Mouse (Mus musculus) MEL (cell line): ENCODE measurements around the gene Gja5. TPM values are rescaled to one million over a fixed set of nuclear protein-coding genes. Genes with fewer than 3 reads are reported as not detected.

Experiments used
- DNase-seq: peaks from one replicate; pipeline ENCODE4 v3.0.0; 2011; ENCODE audit warnings: low read depth, low spot score
- H3K27ac ChIP-seq: 2 replicates; pipeline ENCODE4 v1.5.1; 2012; ENCODE audit warnings: low read depth, mild to moderate bottlenecking, control low read depth, low read length, moderate library complexity; ENCODE audit not compliant: control insufficient read depth
- H3K27me3 ChIP-seq, 2 experiments: fragments of 150-350 bp in 1 of 2; sonication (generic) in 1 of 2; 2 replicates each; pipeline ENCODE4 v1.6.1; 2012; ENCODE audit warnings: low read length in 2 of 2, mild to moderate bottlenecking in 2 of 2, improper control_type of control experiment in 1 of 2, moderate library complexity in 1 of 2; ENCODE audit not compliant: insufficient read depth in 2 of 2, control insufficient read depth in 1 of 2
- H3K36me3 ChIP-seq, 2 experiments: 2 replicates each; pipeline ENCODE4 v1.6.1; 2012 to 2014; ENCODE audit warnings: low read length in 2 of 2, improper control_type of control experiment in 1 of 2, inconsistent platforms in 1 of 2, mild to moderate bottlenecking in 1 of 2; ENCODE audit not compliant: insufficient read depth in 2 of 2, control insufficient read depth in 1 of 2
- H3K4me1 ChIP-seq, 2 experiments: fragments of 150-350 bp in 1 of 2; sonication (generic) in 1 of 2; 2 replicates each; pipeline ENCODE4 v1.6.1; 2012; ENCODE audit warnings: low read length in 2 of 2, improper control_type of control experiment in 1 of 2, mild to moderate bottlenecking in 1 of 2; ENCODE audit not compliant: insufficient read depth in 2 of 2, control insufficient read depth in 1 of 2
- H3K4me3 ChIP-seq, 2 experiments: fragments of 150-350 bp in 1 of 2; sonication (generic) in 1 of 2; 2 replicates each; pipeline ENCODE4 v1.5.1; 2012; ENCODE audit warnings: low read depth in 2 of 2, low read length in 2 of 2, mild to moderate bottlenecking in 2 of 2, moderate library complexity in 2 of 2, control low read depth in 1 of 2, improper control_type of control experiment in 1 of 2; ENCODE audit not compliant: control insufficient read depth in 1 of 2, insufficient read depth in 1 of 2
- H3K79me2 ChIP-seq: 2 replicates; pipeline ENCODE4 v1.6.1; 2012; ENCODE audit warnings: mild to moderate bottlenecking, low read length, moderate library complexity; ENCODE audit not compliant: control insufficient read depth, poor library complexity, insufficient read depth
- H3K9ac ChIP-seq: 2 replicates; pipeline ENCODE4 v1.6.1; 2012; ENCODE audit warnings: low read depth, mild to moderate bottlenecking, control low read depth, low read length, moderate library complexity; ENCODE audit not compliant: control insufficient read depth, poor library complexity, severe bottlenecking
- H3K9me3 ChIP-seq: fragments of 150-350 bp; sonication (generic); replicated peaks from 2 replicates; pipeline ENCODE4 v1.6.1; 2012; ENCODE audit warnings: mild to moderate bottlenecking, low read length, improper control_type of control experiment, moderate library complexity; ENCODE audit not compliant: insufficient read depth
- BHLHE40 ChIP-seq: IDR thresholded peaks from 2 replicates; pipeline ENCODE4 v1.6.1; 2012; ENCODE audit warnings: low read depth, mild to moderate bottlenecking, inconsistent platforms, low read length, improper control_type of control experiment, borderline replicate concordance
- CHD2 ChIP-seq: IDR thresholded peaks from 2 replicates; pipeline ENCODE4 v1.6.1; 2011; ENCODE audit warnings: low read length, improper control_type of control experiment
- CTCF ChIP-seq, 3 experiments: IDR thresholded peaks in 2 of 3; conservative IDR thresholded peaks in 1 of 3; 2 replicates each; pipeline ENCODE4 v1.5.1; 2011 to 2012; ENCODE audit warnings: low read length in 3 of 3, low read depth in 2 of 3, mild to moderate bottlenecking in 2 of 3, improper control_type of control experiment in 1 of 3, inconsistent platforms in 1 of 3, mixed read lengths in 1 of 3, moderate library complexity in 1 of 3; ENCODE audit not compliant: control insufficient read depth in 1 of 3, insufficient read depth in 1 of 3, poor library complexity in 1 of 3, severe bottlenecking in 1 of 3
- E2F4 ChIP-seq: IDR thresholded peaks from 2 replicates; pipeline ENCODE4 v1.6.1; 2011; ENCODE audit warnings: low read depth, low read length, improper control_type of control experiment, borderline replicate concordance
- ELF1 ChIP-seq: IDR thresholded peaks from 2 replicates; pipeline ENCODE4 v1.6.1; 2014; ENCODE audit warnings: low read depth, mild to moderate bottlenecking, inconsistent platforms, low read length, improper control_type of control experiment, moderate library complexity
- EP300 ChIP-seq, 2 experiments: IDR thresholded peaks; 2 replicates each; pipeline ENCODE4 v1.6.1; 2011; ENCODE audit warnings: improper control_type of control experiment in 2 of 2, low read length in 2 of 2, low read depth in 1 of 2, mild to moderate bottlenecking in 1 of 2
- GATA1 ChIP-seq: IDR thresholded peaks from 2 replicates; pipeline ENCODE4 v1.6.1; 2011; ENCODE audit warnings: low read depth, low read length, improper control_type of control experiment
- KAT2A ChIP-seq: conservative IDR thresholded peaks from 2 replicates; pipeline ENCODE4 v1.6.1; 2012; ENCODE audit warnings: low read depth, low read length, improper control_type of control experiment, inconsistent platforms
- MAFK ChIP-seq: IDR thresholded peaks from 2 replicates; pipeline ENCODE4 v1.6.1; 2011; ENCODE audit warnings: low read depth, mild to moderate bottlenecking, low read length, improper control_type of control experiment, borderline replicate concordance
- MAZ ChIP-seq: IDR thresholded peaks from 2 replicates; pipeline ENCODE4 v1.6.1; 2012; ENCODE audit warnings: low read depth, mild to moderate bottlenecking, inconsistent platforms, low read length, improper control_type of control experiment
- MEF2A ChIP-seq: IDR thresholded peaks from 2 replicates; pipeline ENCODE4 v1.6.1; 2014; ENCODE audit warnings: low read depth, mild to moderate bottlenecking, inconsistent platforms, low read length, improper control_type of control experiment; ENCODE audit not compliant: poor library complexity, insufficient replicate concordance, severe bottlenecking; ENCODE audit errors: extremely low read depth
- MXI1 ChIP-seq: IDR thresholded peaks from 2 replicates; pipeline ENCODE4 v1.6.1; 2011; ENCODE audit warnings: mild to moderate bottlenecking, low read depth, low read length, improper control_type of control experiment
- MYC ChIP-seq: IDR thresholded peaks from 2 replicates; pipeline ENCODE4 v1.6.1; 2011; ENCODE audit warnings: low read depth, mild to moderate bottlenecking, low read length, improper control_type of control experiment, moderate library complexity
- NELFE ChIP-seq: IDR thresholded peaks from 2 replicates; pipeline ENCODE4 v1.6.1; 2011; ENCODE audit warnings: low read depth, low read length, improper control_type of control experiment
- NRF1 ChIP-seq: IDR thresholded peaks from 2 replicates; pipeline ENCODE4 v1.6.1; 2014; ENCODE audit warnings: low read depth, mild to moderate bottlenecking, inconsistent platforms, low read length, improper control_type of control experiment, moderate library complexity; ENCODE audit not compliant: poor library complexity, insufficient read depth, severe bottlenecking
- POLR2A ChIP-seq, 2 experiments: IDR thresholded peaks; 2 replicates each; pipeline ENCODE4 v1.6.1; 2011 to 2012; ENCODE audit warnings: low read length in 2 of 2, mild to moderate bottlenecking in 2 of 2, control low read depth in 1 of 2, improper control_type of control experiment in 1 of 2, low read depth in 1 of 2, moderate library complexity in 1 of 2; ENCODE audit not compliant: control insufficient read depth in 1 of 2, insufficient read depth in 1 of 2, poor library complexity in 1 of 2
- POLR2AphosphoS2 ChIP-seq: IDR thresholded peaks from 2 replicates; pipeline ENCODE4 v1.6.1; 2011; ENCODE audit warnings: low read length, improper control_type of control experiment
- SIN3A ChIP-seq: IDR thresholded peaks from 2 replicates; pipeline ENCODE4 v1.6.1; 2012; ENCODE audit warnings: low read length, improper control_type of control experiment, inconsistent platforms
- TAL1 ChIP-seq: IDR thresholded peaks from 2 replicates; pipeline ENCODE4 v1.6.1; 2012; ENCODE audit warnings: mild to moderate bottlenecking, inconsistent platforms, low read length, moderate library complexity, mixed read lengths
- TBP ChIP-seq: IDR thresholded peaks from 2 replicates; pipeline ENCODE4 v1.8.0; 2011; ENCODE audit warnings: low read depth, low read length, improper control_type of control experiment
- TCF12 ChIP-seq: IDR thresholded peaks from 2 replicates; pipeline ENCODE4 v1.6.1; 2014; ENCODE audit warnings: low read depth, mild to moderate bottlenecking, inconsistent platforms, low read length, improper control_type of control experiment, moderate library complexity
- UBTF ChIP-seq: IDR thresholded peaks from 2 replicates; pipeline ENCODE4 v1.6.1; 2012; ENCODE audit warnings: low read depth, mild to moderate bottlenecking, inconsistent platforms, low read length, improper control_type of control experiment, moderate library complexity, borderline replicate concordance; ENCODE audit not compliant: insufficient read depth
- USF1 ChIP-seq: IDR thresholded peaks from 2 replicates; pipeline ENCODE4 v1.6.1; 2014; ENCODE audit warnings: low read depth, mild to moderate bottlenecking, inconsistent platforms, low read length, improper control_type of control experiment, moderate library complexity
- USF2 ChIP-seq, 2 experiments: IDR thresholded peaks; 2 replicates each; pipeline ENCODE4 v1.6.1; 2011 to 2012; ENCODE audit warnings: improper control_type of control experiment in 2 of 2, low read length in 2 of 2, borderline replicate concordance in 1 of 2, inconsistent platforms in 1 of 2, low read depth in 1 of 2, mild to moderate bottlenecking in 1 of 2; ENCODE audit not compliant: insufficient read depth in 1 of 2
- ZNF384 ChIP-seq: IDR thresholded peaks from 2 replicates; pipeline ENCODE4 v1.6.1; 2012; ENCODE audit warnings: low read depth, mild to moderate bottlenecking, inconsistent platforms, low read length, improper control_type of control experiment
- polyA plus RNA-seq, 2 experiments: library from polyadenylated mRNA; stranded (reverse) in 1 of 2; unstranded in 1 of 2; fragments of >175 nt in 1 of 2; fragments of >200 nt in 1 of 2; gene quantifications; 2 replicates each; pipeline versions ENCODE4 v1.2.1 to v1.2.4; 2012; ENCODE audit warnings: low replicate concordance in 2 of 2, low read depth in 1 of 2; ENCODE audit not compliant: insufficient read length in 2 of 2, insufficient read depth in 1 of 2, missing spikeins in 1 of 2
- total RNA-seq: library from RNA; depleted of rRNA; stranded (reverse); fragments of 300-350 nt; gene quantifications from 2 replicates; pipeline ENCODE4 v1.2.3, GENCODE M21; 2012

Gene Gja5
- total and polyA plus RNA-seq, 3 experiments: 0.03 to 0.08 TPM; not detected in 1

- H3K9me3 ChIP-seq: no peaks in the 10 kb centered on the region
- peaks cover 14 to 19% of the 10 kb centered on the region in 2 experiments for H3K27me3 ChIP-seq
- no peaks in the 10 kb centered on the region for H3K36me3 ChIP-seq
Measured at GRCm38 (mm10) chr3:96953489-96954233, 49.2 kb downstream of the Gja5 start.

GRCm38 (mm10) chr3:96960597-96960996 lies 56.1 kb downstream of the Gja5 start:
- H3K79me2 ChIP-seq: no peaks in the 10 kb centered on the region
- H3K27ac ChIP-seq: no peak overlapping the region
- H3K9me3 ChIP-seq: no peaks in the 10 kb centered on the region
- DNase-seq: no peak
- H3K4me1 ChIP-seq: no peaks in the 10 kb centered on the region
- H3K27me3 ChIP-seq: peaks cover 11 to 12% of the 10 kb centered on the region in 2 experiments
- H3K4me3 ChIP-seq: no peak overlapping the region
- TF ChIP-seq POLR2AphosphoS2 (no peak), POLR2A (IDR thresholded peaks at IDR 0.05; ENCODE audit: control insufficient read depth in 1 of 2, insufficient read depth in 1 of 2, low read depth in 1 of 2, low read length in 2 of 2, poor library complexity in 1 of 2) (no peak), E2F4 (no peak), USF1 (no peak), CHD2 (no peak), MYC (no peak), EP300 (IDR thresholded peaks at IDR 0.05; ENCODE audit: low read depth in 1 of 2, low read length in 2 of 2) (no peak), ZNF384 (no peak), SIN3A (no peak), ELF1 (no peak), MXI1 (no peak), NRF1 (no peak), BHLHE40 (no peak), MEF2A (no peak), MAZ (no peak), CTCF (IDR thresholded peaks at IDR 0.05 in 2 of 3, conservative IDR thresholded peaks at IDR 0.05 in 1 of 3; ENCODE audit: control insufficient read depth in 1 of 3, insufficient read depth in 1 of 3, low read depth in 2 of 3, low read length in 3 of 3, poor library complexity in 1 of 3, severe bottlenecking in 1 of 3) (no peak), TAL1 (no peak), USF2 (IDR thresholded peaks at IDR 0.05; ENCODE audit: borderline replicate concordance in 1 of 2, insufficient read depth in 1 of 2, low read depth in 1 of 2, low read length in 2 of 2) (no peak), KAT2A (no peak), MAFK (no peak)
- H3K36me3 ChIP-seq: no peaks in the 10 kb centered on the region
- no peak overlapping the region for H3K9ac ChIP-seq

More at GRCm38 (mm10) chr3:96953489-96954233, 49.2 kb downstream of the Gja5 start:
- no peaks in the 10 kb centered on the region for H3K79me2 ChIP-seq
- TF ChIP-seq UBTF: no peak
- no peak for TF ChIP-seq NELFE
- TF ChIP-seq TCF12: no peak
- TF ChIP-seq GATA1: no peak
- no peak for TF ChIP-seq TBP
- TF ChIP-seq MEF2A: no peak
- TF ChIP-seq POLR2A (IDR thresholded peaks at IDR 0.05; ENCODE audit: control insufficient read depth in 1 of 2, insufficient read depth in 1 of 2, low read depth in 1 of 2, low read length in 2 of 2, poor library complexity in 1 of 2): no peak
- no peak for TF ChIP-seq NRF1
- no peak for TF ChIP-seq E2F4
- DNase-seq: no peak
- H3K27ac ChIP-seq: no peak overlapping the region
- no peak overlapping the region for H3K4me3 ChIP-seq
- H3K4me1 ChIP-seq: no peaks in the 10 kb centered on the region
- no peak overlapping the region for H3K9ac ChIP-seq
